Mouse (Mus musculus) retina, postnatal 1 day (tissue): ENCODE results near the gene Itgb3.

Source experiments
- DNase-seq: peaks from one replicate; pipeline ENCODE4 v3.0.0-alpha.2; 2012

Itgb3 gene

GRCm38 (mm10) chr11:104661531-104662205 is 53.9 kb downstream of the Itgb3 start:
- DNase-seq = no peak

- no peak for DNase-seq
Measured at GRCm38 (mm10) chr11:104662573-104662972, 54.8 kb downstream of the Itgb3 start.

- DNase-seq = no peak
Measured at GRCm38 (mm10) chr11:104663241-104663877, 55.6 kb downstream of the Itgb3 start.

GRCm38 (mm10) chr11:104663878-104664261 is 56.1 kb downstream of the Itgb3 start:
- no peak for DNase-seq

GRCm38 (mm10) chr11:104664441-104664840 is 56.6 kb downstream of the Itgb3 start:
- DNase-seq = no peak

GRCm38 (mm10) chr11:104667399-104667798 is 59.6 kb downstream of the Itgb3 start:
- DNase-seq = no peak

- DNase-seq = no peak
Measured at GRCm38 (mm10) chr11:104673412-104673811, 65.6 kb downstream of the Itgb3 start.

- DNase-seq = no peak
Measured at GRCm38 (mm10) chr11:104674768-104675167, 67.0 kb downstream of the Itgb3 start.

- DNase-seq = peak; percentile 20
Measured at GRCm38 (mm10) chr11:104685548-104685947, 77.7 kb downstream of the Itgb3 start, which contains the start of gene Gm11639. Gm11639 (plus strand) TSS chr11:104685707.

GRCm38 (mm10) chr11:104693235-104693634 is 85.4 kb downstream of the Itgb3 start:
- DNase-seq = no peak

- DNase-seq = peak; percentile 22
Measured at GRCm38 (mm10) chr11:104704097-104704496, 96.3 kb downstream of the Itgb3 start.

- DNase-seq = peak; percentile 8
Measured at GRCm38 (mm10) chr11:104707084-104707483, 99.3 kb downstream of the Itgb3 start.
